ENCODE assay signal across 19 mouse cellular contexts in the genomic region with DNA sequence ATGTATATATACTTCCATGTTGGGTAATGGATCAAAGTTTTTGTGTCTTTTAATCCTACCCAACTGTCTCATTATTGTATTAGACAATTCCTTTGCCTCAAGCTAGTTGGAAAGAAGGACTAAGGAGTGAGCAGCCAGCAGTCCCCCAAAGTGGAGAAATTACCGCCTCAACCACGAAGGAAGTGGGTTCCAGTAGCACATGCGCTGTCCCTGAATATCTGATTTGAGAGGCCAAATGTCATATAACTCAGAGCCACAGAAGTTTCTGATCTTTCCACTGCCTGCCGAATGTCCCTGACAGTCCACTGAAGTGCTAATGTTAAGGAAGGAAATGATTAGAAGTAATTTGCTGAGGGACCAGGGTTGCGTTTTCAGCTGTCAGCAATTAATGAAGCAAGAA.
A peak's percentile ranks its signal among the peaks of the same experiment; 100 is the strongest.
DNase-seq lines count a peak whose midpoint lies in the region; ATAC-seq and TF ChIP-seq lines count a peak whose summit lies in the region.
"Had no signal": no experiment of that assay in that cellular context is flagged by ENCODE, and none has a peak within 500 bp of the region (broad histone marks: within the 10 kb centered on the region; RNA-seq: fewer than 3 reads in every experiment).

No protein-coding gene starts in this region.

- H3K36me3 ChIP-seq in C2C12 (ENCODE audit: control insufficient read depth, insufficient read depth) = no peaks in the 10 kb centered on the region
- no peaks in the 10 kb centered on the region for H3K36me3 ChIP-seq in embryonic facial prominence, embryonic 10.5 days (replicated peaks)
- H3K36me3 ChIP-seq: embryonic facial prominence, embryonic 13.5 days; embryonic facial prominence, embryonic 15.5 days; forebrain, embryonic 10.5 days; forebrain, embryonic 12.5 days had no signal

- no peak overlapping the region for H3ac ChIP-seq in C2C12 (ENCODE audit: control insufficient read depth, insufficient read length, low read depth)

- no peaks in the 10 kb centered on the region for H3K79me2 ChIP-seq in C2C12 (ENCODE audit: control insufficient read depth, insufficient read depth)

- no peak for TF ChIP-seq CTCF in C2C12 (IDR thresholded peaks at IDR 0.05; ENCODE audit: control insufficient read depth, insufficient read depth, insufficient read length)

- no peaks in the 10 kb centered on the region for H3K27me3 ChIP-seq in C2C12 (ENCODE audit: control insufficient read depth, insufficient read depth, insufficient read length)
- H3K27me3 ChIP-seq in embryonic facial prominence, embryonic 10.5 days (replicated peaks; ENCODE audit: low read depth, poor library complexity, severe bottlenecking) = no peaks in the 10 kb centered on the region
- H3K27me3 ChIP-seq: embryonic facial prominence, embryonic 13.5 days; embryonic facial prominence, embryonic 15.5 days; forebrain, embryonic 12.5 days had no signal

- H3K4me3 ChIP-seq in C2C12 (ENCODE audit: insufficient read depth, poor library complexity, severe bottlenecking) = no peak overlapping the region
- H3K4me3 ChIP-seq in embryonic facial prominence, embryonic 10.5 days = no peak overlapping the region
- H3K4me3 ChIP-seq: embryonic facial prominence, embryonic 13.5 days; embryonic facial prominence, embryonic 15.5 days; erythroblast, embryonic 14.5 days; forebrain, embryonic 10.5 days; forebrain, embryonic 12.5 days had no signal

- peaks cover 14% of the 10 kb centered on the region for H3K4me1 ChIP-seq in embryonic facial prominence, embryonic 10.5 days
- H3K4me1 ChIP-seq: embryonic facial prominence, embryonic 13.5 days; embryonic facial prominence, embryonic 15.5 days had no signal

- peak; percentile 8 for DNase-seq in embryo, embryonic 10 days (ENCODE audit: low spot score)
- no peak for DNase-seq in embryo, embryonic 9.5 days (ENCODE audit: extremely low spot score)
- DNase-seq in embryonic facial prominence, embryonic 10.5 days (ENCODE audit: low spot score) = peak; percentile 26
- DNase-seq in left cerebral cortex, postnatal 4 days = no peak
- no peak for DNase-seq in lung, postnatal 25 days (ENCODE audit: low spot score)
- DNase-seq in adrenal gland, postnatal 25 days = no peak
- DNase-seq: adrenal gland, adult 2 months; adrenal gland, postnatal 10 days; adrenal gland, postnatal 36 days; B cell, adult 2 months had no signal

- no peaks in the 10 kb centered on the region for H3K79me3 ChIP-seq in C2C12 (ENCODE audit: low read depth)

- WGBS in embryonic facial prominence, embryonic 10.5 days = 27% methylated on average over 5 of the region's 5 CpGs

- H3K27ac ChIP-seq in embryonic facial prominence, embryonic 10.5 days (replicated peaks) = no peak overlapping the region
- H3K27ac ChIP-seq: embryonic facial prominence, embryonic 13.5 days; embryonic facial prominence, embryonic 15.5 days; forebrain, embryonic 10.5 days; forebrain, embryonic 12.5 days had no signal

- no peaks in the 10 kb centered on the region for H3K9me3 ChIP-seq in embryonic facial prominence, embryonic 10.5 days
- H3K9me3 ChIP-seq: embryonic facial prominence, embryonic 13.5 days; embryonic facial prominence, embryonic 15.5 days; forebrain, embryonic 10.5 days; forebrain, embryonic 12.5 days had no signal

- ATAC-seq in hematopoietic stem cell, adult 5-6 weeks (replicated peaks in 1 of 2; ENCODE audit: insufficient read depth in 1 of 2, low FRiP score in 2 of 2, low TSS enrichment in 1 of 2, low read depth in 1 of 2, poor library complexity in 2 of 2, severe bottlenecking in 2 of 2) = peak; percentile 60 to 76
- ATAC-seq: forebrain, embryonic 14.5 days; forebrain, embryonic 16.5 days had no signal

- intact Hi-C loops in left cerebral cortex, postnatal 4 days (cut with DNase I) = no loop called here

TF ChIP-seq in C2C12, 6 proteins besides CTCF, POLR2A, EP300 and RAD21:
- TF ChIP-seq MYOD1 (IDR thresholded peaks at IDR 0.05; ENCODE audit: control insufficient read depth, insufficient read length, low read depth) (peak; percentile 80), MAX (IDR thresholded peaks at IDR 0.05) (no peak), MYOG (IDR thresholded peaks at IDR 0.05; ENCODE audit: control insufficient read depth, extremely low read depth, insufficient read length) (no peak)

Comparison
In these comparisons a context has a peak if more than half of its experiments do, and no peak if none do; other contexts are left out.
1. DNase-seq: peak in embryo, embryonic 10 days (single experiment) and embryonic facial prominence, embryonic 10.5 days (single experiment); none in embryo, embryonic 9.5 days (single experiment), left cerebral cortex, postnatal 4 days (single experiment), lung, postnatal 25 days (single experiment) and adrenal gland, postnatal 25 days (single experiment).